Mouse (Mus musculus): ENCODE measurements around the gene Arhgap15. TPM values are rescaled to one million over a fixed set of nuclear protein-coding genes. Genes with fewer than 3 reads are reported as not detected.

Arhgap15 gene
- total RNA-seq, 2 experiments from 2014 or later, result 9.4 to 9.5 TPM

- H3K4me3 ChIP-seq, result peak overlapping the region; percentile 28; the same call in 1 of the 2 replicates
- no peak for DNase-seq (ENCODE audit: low spot score in 2 of 2)
- TF ChIP-seq CTCF (conservative IDR thresholded peaks at IDR 0.05), result no peak
- H3K27ac ChIP-seq, result peak overlapping the region; percentile 86
These were observed 229.8 kb downstream of the Arhgap15 start for GRCm38 (mm10) chr2:43978177-43979013.

- Histone ChIP-seq H3K4me3 (no peak overlapping the region), H3K27ac (no peak overlapping the region)
- no peak for TF ChIP-seq CTCF (conservative IDR thresholded peaks at IDR 0.05)
- DNase-seq (ENCODE audit: low spot score in 2 of 2), result no peak
These were observed 237.4 kb downstream of the Arhgap15 start for GRCm38 (mm10) chr2:43986066-43986465.

GRCm38 (mm10) chr2:43987919-43988318, 239.3 kb downstream of the Arhgap15 start:
- no peak for TF ChIP-seq CTCF (conservative IDR thresholded peaks at IDR 0.05)
- no peak overlapping the region for H3K27ac ChIP-seq
- DNase-seq (ENCODE audit: low spot score in 2 of 2), result no peak
- no peak overlapping the region for H3K4me3 ChIP-seq

- Histone ChIP-seq H3K4me3 (no peak overlapping the region), H3K27ac (peak overlapping the region; percentile 74)
- DNase-seq (ENCODE audit: low spot score in 2 of 2), result peak; percentile 42 to 48
- no peak for TF ChIP-seq CTCF (conservative IDR thresholded peaks at IDR 0.05)
These were observed 241.2 kb downstream of the Arhgap15 start for GRCm38 (mm10) chr2:43989850-43990249.

- DNase-seq (ENCODE audit: low spot score in 2 of 2), result no peak
- no peak for TF ChIP-seq CTCF (conservative IDR thresholded peaks at IDR 0.05)
- H3K27ac ChIP-seq, result no peak overlapping the region
- H3K4me3 ChIP-seq, result no peak overlapping the region
These were observed 243.9 kb downstream of the Arhgap15 start for GRCm38 (mm10) chr2:43992510-43992909.

- DNase-seq (ENCODE audit: low spot score in 2 of 2), result no peak
These were observed 253.8 kb downstream of the Arhgap15 start for GRCm38 (mm10) chr2:44002454-44002853.

GRCm38 (mm10) chr2:44010249-44010648, 261.6 kb downstream of the Arhgap15 start:
- H3K4me3 ChIP-seq, result no peak overlapping the region
- H3K27ac ChIP-seq, result no peak overlapping the region
- DNase-seq (ENCODE audit: low spot score in 2 of 2), result no peak
- TF ChIP-seq CTCF (conservative IDR thresholded peaks at IDR 0.05), result no peak

More at GRCm38 (mm10) chr2:44002454-44002853, 253.8 kb downstream of the Arhgap15 start:
- no peak for TF ChIP-seq CTCF (conservative IDR thresholded peaks at IDR 0.05)
- Histone ChIP-seq H3K4me3 (no peak overlapping the region), H3K27ac (no peak overlapping the region)

GRCm38 (mm10) chr2:44013388-44013787, 264.8 kb downstream of the Arhgap15 start:
- TF ChIP-seq CTCF (conservative IDR thresholded peaks at IDR 0.05), result no peak
- Histone ChIP-seq H3K4me3 (no peak overlapping the region), H3K27ac (no peak overlapping the region)
- no peak for DNase-seq (ENCODE audit: low spot score in 2 of 2)

- Histone ChIP-seq H3K4me3 (no peak overlapping the region), H3K27ac (no peak overlapping the region)
- no peak for TF ChIP-seq CTCF (conservative IDR thresholded peaks at IDR 0.05)
- DNase-seq (ENCODE audit: low spot score in 2 of 2), result no peak
These were observed 268.1 kb downstream of the Arhgap15 start for GRCm38 (mm10) chr2:44016720-44017119.

- DNase-seq (ENCODE audit: low spot score in 2 of 2), result no peak
- no peak for TF ChIP-seq CTCF (conservative IDR thresholded peaks at IDR 0.05)
- H3K27ac ChIP-seq, result no peak overlapping the region
- no peak overlapping the region for H3K4me3 ChIP-seq
These were observed 268.9 kb downstream of the Arhgap15 start for GRCm38 (mm10) chr2:44017405-44018026.

GRCm38 (mm10) chr2:44018033-44018432, 269.4 kb downstream of the Arhgap15 start:
- no peak for DNase-seq (ENCODE audit: low spot score in 2 of 2)
- H3K27ac ChIP-seq, result no peak overlapping the region
- TF ChIP-seq CTCF (conservative IDR thresholded peaks at IDR 0.05), result no peak
- H3K4me3 ChIP-seq, result no peak overlapping the region

GRCm38 (mm10) chr2:44024704-44025103, 276.1 kb downstream of the Arhgap15 start:
- TF ChIP-seq CTCF (conservative IDR thresholded peaks at IDR 0.05), result no peak
- no peak overlapping the region for H3K4me3 ChIP-seq
- DNase-seq (ENCODE audit: low spot score in 2 of 2), result no peak
- H3K27ac ChIP-seq, result peak overlapping the region; percentile 84

- TF ChIP-seq CTCF (conservative IDR thresholded peaks at IDR 0.05), result no peak
- peak; percentile 68 to 73 for DNase-seq (ENCODE audit: low spot score in 2 of 2)
- H3K4me3 ChIP-seq, result no peak overlapping the region
- peak overlapping the region; percentile 89 for H3K27ac ChIP-seq
These were observed 280.6 kb downstream of the Arhgap15 start for GRCm38 (mm10) chr2:44029035-44029715.
